Mouse (Mus musculus): ENCODE data around the gene Eya3. TPM values are rescaled to one million over a fixed set of nuclear protein-coding genes. Genes with fewer than 3 reads are reported as not detected.

The Eya3 gene
- total and polyA plus RNA-seq, 3 experiments = 21.7 to 270 (median 38.2) TPM

GRCm38 (mm10) chr4:132731616-132732015 lies 92.8 kb downstream of the Eya3 start:
- Histone ChIP-seq H3K27ac (ENCODE audit: control insufficient read depth, low read depth, low read length) (no peak overlapping the region), H3K27me3 (ENCODE audit: control insufficient read depth in 1 of 2, insufficient read depth in 2 of 2, low read length in 2 of 2) (no peaks in the 10 kb centered on the region), H3K4me1 (ENCODE audit: control insufficient read depth in 1 of 2, insufficient read depth in 2 of 2, low read length in 2 of 2) (peaks cover 0 to 21% of the 10 kb centered on the region in 2 experiments), H3K9me3 (replicated peaks; ENCODE audit: insufficient read depth, low read length) (no peaks in the 10 kb centered on the region), H3K79me2 (ENCODE audit: control insufficient read depth, insufficient read depth, low read length, poor library complexity) (no peaks in the 10 kb centered on the region), H3K9ac (ENCODE audit: control insufficient read depth, low read depth, low read length, poor library complexity, severe bottlenecking) (peak overlapping the region; percentile 59), H3K36me3 (ENCODE audit: control insufficient read depth in 1 of 2, insufficient read depth in 2 of 2, low read length in 2 of 2) (peaks cover 0 to 14% of the 10 kb centered on the region in 2 experiments; a peak in 2 of 4 replicates), H3K4me3 (ENCODE audit: control insufficient read depth in 1 of 2, insufficient read depth in 1 of 2, low read depth in 2 of 2, low read length in 2 of 2) (peak overlapping the region; percentile 67 to 78)
- TF ChIP-seq TCF12 (IDR thresholded peaks at IDR 0.05; ENCODE audit: low read depth, low read length) (no peak), USF1 (IDR thresholded peaks at IDR 0.05; ENCODE audit: low read depth, low read length) (no peak), BHLHE40 (IDR thresholded peaks at IDR 0.05; ENCODE audit: borderline replicate concordance, low read depth, low read length) (no peak), NELFE (IDR thresholded peaks at IDR 0.05; ENCODE audit: low read depth, low read length) (no peak), MEF2A (IDR thresholded peaks at IDR 0.05; ENCODE audit: extremely low read depth, insufficient replicate concordance, low read depth, low read length, poor library complexity, severe bottlenecking) (no peak), UBTF (IDR thresholded peaks at IDR 0.05; ENCODE audit: borderline replicate concordance, insufficient read depth, low read depth, low read length) (no peak), E2F4 (IDR thresholded peaks at IDR 0.05; ENCODE audit: borderline replicate concordance, low read depth, low read length) (no peak), POLR2AphosphoS5 (IDR thresholded peaks at IDR 0.05; ENCODE audit: borderline replicate concordance, low read depth, low read length) (no peak), EP300 (IDR thresholded peaks at IDR 0.05; ENCODE audit: low read depth in 1 of 2, low read length in 2 of 2) (no peak), USF2 (IDR thresholded peaks at IDR 0.05; ENCODE audit: borderline replicate concordance in 1 of 2, insufficient read depth in 1 of 2, low read depth in 1 of 2, low read length in 2 of 2) (no peak), MAFK (IDR thresholded peaks at IDR 0.05; ENCODE audit: borderline replicate concordance, low read depth, low read length) (no peak)
- peak; percentile 42 for DNase-seq (ENCODE audit: low read depth, low spot score)

- H3K79me2 ChIP-seq (ENCODE audit: control insufficient read depth, insufficient read depth, low read length, poor library complexity) = no peaks in the 10 kb centered on the region
- H3K9me3 ChIP-seq (replicated peaks; ENCODE audit: insufficient read depth, low read length) = no peaks in the 10 kb centered on the region
- no peaks in the 10 kb centered on the region for H3K27me3 ChIP-seq (ENCODE audit: control insufficient read depth in 1 of 2, insufficient read depth in 2 of 2, low read length in 2 of 2)
- peak; percentile 88 for DNase-seq (ENCODE audit: low read depth, low spot score)
- peak within 1 kb of the TSS; percentile 67 to 78 for H3K4me3 ChIP-seq (ENCODE audit: control insufficient read depth in 1 of 2, insufficient read depth in 1 of 2, low read depth in 2 of 2, low read length in 2 of 2)
- H3K27ac ChIP-seq (ENCODE audit: control insufficient read depth, low read depth, low read length) = no peak within 1 kb of the TSS
- H3K9ac ChIP-seq (ENCODE audit: control insufficient read depth, low read depth, low read length, poor library complexity, severe bottlenecking) = peak within 1 kb of the TSS; percentile 59
- H3K36me3 ChIP-seq (ENCODE audit: control insufficient read depth in 1 of 2, insufficient read depth in 2 of 2, low read length in 2 of 2) = peaks cover 0 to 14% of the 10 kb centered on the region in 2 experiments; a peak in 2 of 4 replicates
- peaks cover 0 to 21% of the 10 kb centered on the region in 2 experiments for H3K4me1 ChIP-seq (ENCODE audit: control insufficient read depth in 1 of 2, insufficient read depth in 2 of 2, low read length in 2 of 2)
- TF ChIP-seq POLR2A (IDR thresholded peaks at IDR 0.05; ENCODE audit: control insufficient read depth in 1 of 2, insufficient read depth in 1 of 2, low read depth in 1 of 2, low read length in 2 of 2, poor library complexity in 1 of 2) (peak; percentile 46 to 66; a peak in 1 of 4 replicates), MYC (IDR thresholded peaks at IDR 0.05; ENCODE audit: low read depth, low read length) (no peak), POLR2AphosphoS2 (IDR thresholded peaks at IDR 0.05; ENCODE audit: low read length) (no peak; the same call in 1 of the 2 replicates), TAL1 (IDR thresholded peaks at IDR 0.05; ENCODE audit: low read length) (no peak), ETS1 (IDR thresholded peaks at IDR 0.05; ENCODE audit: low read depth, low read length) (no peak), ZC3H11A (IDR thresholded peaks at IDR 0.05; ENCODE audit: low read depth, low read length) (no peak), E2F4 (IDR thresholded peaks at IDR 0.05; ENCODE audit: borderline replicate concordance, low read depth, low read length) (no peak), CTCF (IDR thresholded peaks at IDR 0.05 in 2 of 3, conservative IDR thresholded peaks at IDR 0.05 in 1 of 3; ENCODE audit: control insufficient read depth in 1 of 3, insufficient read depth in 1 of 3, low read depth in 2 of 3, low read length in 3 of 3, poor library complexity in 1 of 3, severe bottlenecking in 1 of 3) (no peak), NRF1 (IDR thresholded peaks at IDR 0.05; ENCODE audit: insufficient read depth, low read depth, low read length, poor library complexity, severe bottlenecking) (no peak), CHD2 (IDR thresholded peaks at IDR 0.05; ENCODE audit: low read length) (no peak), BHLHE40 (IDR thresholded peaks at IDR 0.05; ENCODE audit: borderline replicate concordance, low read depth, low read length) (no peak), POLR2AphosphoS5 (IDR thresholded peaks at IDR 0.05; ENCODE audit: borderline replicate concordance, low read depth, low read length) (no peak), UBTF (IDR thresholded peaks at IDR 0.05; ENCODE audit: borderline replicate concordance, insufficient read depth, low read depth, low read length) (no peak), GABPA (IDR thresholded peaks at IDR 0.05; ENCODE audit: low read depth, low read length) (no peak), MAFK (IDR thresholded peaks at IDR 0.05; ENCODE audit: borderline replicate concordance, low read depth, low read length) (no peak), GATA1 (IDR thresholded peaks at IDR 0.05; ENCODE audit: low read depth, low read length) (no peak), ELF1 (IDR thresholded peaks at IDR 0.05; ENCODE audit: low read depth, low read length) (peak; percentile 47; the same call in 1 of the 2 replicates), MYB (IDR thresholded peaks at IDR 0.05; ENCODE audit: low read depth, low read length) (no peak), USF2 (IDR thresholded peaks at IDR 0.05; ENCODE audit: borderline replicate concordance in 1 of 2, insufficient read depth in 1 of 2, low read depth in 1 of 2, low read length in 2 of 2) (no peak), ZKSCAN1 (IDR thresholded peaks at IDR 0.05; ENCODE audit: low read depth, low read length) (no peak), HCFC1 (IDR thresholded peaks at IDR 0.05; ENCODE audit: low read depth, low read length) (peak; percentile 26; the same call in 1 of the 2 replicates), JUND (IDR thresholded peaks at IDR 0.05; ENCODE audit: low read depth, low read length) (no peak), NELFE (IDR thresholded peaks at IDR 0.05; ENCODE audit: low read depth, low read length) (peak; percentile 64), EP300 (IDR thresholded peaks at IDR 0.05; ENCODE audit: low read depth in 1 of 2, low read length in 2 of 2) (no peak)
Observed at GRCm38 (mm10) chr4:132732148-132732684, 93.4 kb downstream of the Eya3 start, which contains the start of gene Xkr8. TSS of gene Xkr8 (minus strand) at chr4:132732546.
